Mouse (Mus musculus): ENCODE data around the gene Smco4.

The Smco4 gene

GRCm38 (mm10) chr9:15507431-15507875 lies 14.2 kb downstream of the Smco4 start:
- no peak for DNase-seq (ENCODE audit: low spot score)

GRCm38 (mm10) chr9:15509363-15509762 lies 16.1 kb downstream of the Smco4 start:
- DNase-seq (ENCODE audit: low spot score) = no peak

DNA sequence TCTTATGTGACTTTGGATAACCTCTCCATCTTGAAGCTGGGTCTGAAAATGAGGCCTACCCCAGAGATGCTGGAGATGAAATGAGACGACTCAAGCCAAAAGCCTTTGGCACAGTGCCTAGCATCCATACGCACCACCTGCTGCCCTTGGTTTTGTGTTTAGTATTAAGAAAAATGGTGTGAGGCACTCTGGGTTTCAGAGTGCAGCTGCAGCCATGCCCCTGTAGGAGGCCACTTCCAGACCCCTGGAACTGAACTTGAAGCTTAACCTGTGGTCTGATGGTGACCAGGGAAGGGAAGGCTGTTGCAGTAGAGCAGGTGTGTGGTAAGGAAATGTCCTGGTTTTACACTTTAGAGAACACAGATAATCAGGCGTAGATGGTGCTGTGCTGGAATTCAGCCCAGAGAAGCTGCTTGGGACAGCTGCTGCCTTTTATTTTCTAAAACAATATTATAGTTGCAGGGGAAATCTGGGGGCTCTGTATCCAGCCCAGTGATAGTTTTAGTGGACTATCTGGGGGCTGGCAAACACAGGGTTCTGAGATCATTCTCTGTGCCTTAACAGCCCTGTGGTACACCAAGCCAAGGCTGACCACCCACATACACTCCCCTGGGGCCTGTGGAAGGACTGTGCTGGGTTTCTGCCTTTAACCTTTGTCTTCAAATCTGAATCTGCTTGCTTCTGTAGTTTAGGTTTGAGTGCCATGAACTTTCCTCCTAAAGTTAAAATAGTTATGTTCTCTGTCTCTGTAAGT lies 17.5 kb downstream of the Smco4 start:
- DNase-seq (ENCODE audit: low spot score) = no peak

DNA sequence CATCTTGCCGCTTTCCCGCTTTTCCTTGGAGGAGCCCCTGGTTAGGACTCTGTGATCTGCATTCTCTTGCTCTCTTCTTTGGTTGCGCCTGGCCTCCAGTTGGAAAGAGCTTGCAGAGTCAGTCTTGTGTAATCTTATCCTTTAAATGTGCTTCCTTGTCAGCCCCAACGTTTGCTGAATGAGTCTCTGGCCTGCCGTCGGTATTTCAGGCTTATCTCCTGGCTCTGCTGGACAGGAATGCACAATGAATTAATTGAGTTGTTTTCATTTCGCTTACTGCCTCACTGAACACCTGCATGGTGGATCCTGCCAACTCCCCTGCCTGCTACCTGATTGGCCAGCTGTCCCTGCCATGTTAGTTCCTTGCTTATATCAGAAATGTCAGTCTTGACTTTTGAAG lies 19.7 kb downstream of the Smco4 start:
- no peak for DNase-seq (ENCODE audit: low spot score)

DNA sequence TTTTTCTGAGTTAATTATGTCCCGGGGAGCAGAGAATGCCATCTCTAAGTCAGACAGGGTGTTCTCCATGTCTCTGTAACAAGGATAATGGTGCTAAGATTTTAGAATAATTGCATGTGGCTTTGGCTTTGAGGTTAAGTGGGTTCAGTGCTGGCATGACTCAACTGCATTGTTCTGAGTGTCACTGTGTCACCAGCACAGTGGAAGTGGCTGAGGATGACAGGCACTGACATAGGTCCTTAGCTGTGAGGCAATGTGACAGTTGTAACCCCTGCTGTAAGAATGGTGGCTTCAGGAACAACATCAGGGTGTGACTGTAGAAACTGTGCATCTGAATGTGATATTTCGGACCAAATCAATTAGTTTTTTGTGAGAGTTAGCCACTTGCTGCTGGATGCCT lies 22.8 kb downstream of the Smco4 start:
- DNase-seq (ENCODE audit: low spot score) = no peak

DNA sequence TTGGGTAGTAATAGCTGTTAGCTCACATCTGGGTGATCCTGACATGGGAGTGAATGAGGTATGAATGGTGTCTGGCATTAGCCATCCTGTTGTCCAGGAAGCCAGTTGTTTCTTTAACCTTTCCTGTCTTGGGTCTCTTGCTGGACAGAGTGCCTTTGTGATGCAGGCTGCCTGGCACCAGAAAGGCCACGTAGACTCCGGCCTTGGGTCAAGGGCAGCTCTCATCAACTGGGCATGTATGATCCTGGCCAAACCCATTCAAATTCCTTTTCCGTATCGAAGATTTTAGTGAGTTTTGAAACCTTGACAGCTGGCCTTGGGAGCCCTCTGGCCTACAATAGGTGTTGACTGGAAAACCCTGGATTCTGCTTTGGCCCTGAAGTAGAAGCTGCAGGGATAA lies 24.7 kb downstream of the Smco4 start:
- no peak for DNase-seq (ENCODE audit: low spot score)

DNA sequence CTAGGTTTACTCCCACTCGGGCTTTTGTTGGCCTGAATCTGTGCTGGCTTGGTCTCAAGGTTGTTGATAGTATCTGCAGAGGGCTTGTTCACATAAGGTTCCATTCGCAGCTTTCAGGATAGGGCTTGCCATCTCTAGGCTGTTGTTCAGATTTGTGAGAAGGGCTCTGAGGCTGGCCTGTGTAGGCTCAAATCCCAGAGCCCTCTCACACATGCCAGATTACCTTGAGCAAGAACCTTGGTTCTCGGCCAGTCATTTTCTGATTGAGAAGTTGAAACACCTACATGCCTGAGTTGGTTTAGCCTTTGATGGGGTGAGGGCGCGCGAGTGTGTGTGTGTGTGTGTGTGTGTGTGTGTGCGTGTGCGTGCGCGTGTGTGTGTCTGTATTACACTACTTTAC lies 29.1 kb downstream of the Smco4 start:
- peak; percentile 37 for DNase-seq (ENCODE audit: low spot score)

- no peak for DNase-seq (ENCODE audit: low spot score)
Measured at GRCm38 (mm10) chr9:15522887-15523286, 29.7 kb downstream of the Smco4 start.

- no peak for DNase-seq (ENCODE audit: low spot score)
Measured at GRCm38 (mm10) chr9:15523646-15524045, 30.4 kb downstream of the Smco4 start.

GRCm38 (mm10) chr9:15525246-15525645 lies 32.0 kb downstream of the Smco4 start:
- no peak for DNase-seq (ENCODE audit: low spot score)

GRCm38 (mm10) chr9:15526539-15526938 lies 33.3 kb downstream of the Smco4 start:
- no peak for DNase-seq (ENCODE audit: low spot score)

DNA sequence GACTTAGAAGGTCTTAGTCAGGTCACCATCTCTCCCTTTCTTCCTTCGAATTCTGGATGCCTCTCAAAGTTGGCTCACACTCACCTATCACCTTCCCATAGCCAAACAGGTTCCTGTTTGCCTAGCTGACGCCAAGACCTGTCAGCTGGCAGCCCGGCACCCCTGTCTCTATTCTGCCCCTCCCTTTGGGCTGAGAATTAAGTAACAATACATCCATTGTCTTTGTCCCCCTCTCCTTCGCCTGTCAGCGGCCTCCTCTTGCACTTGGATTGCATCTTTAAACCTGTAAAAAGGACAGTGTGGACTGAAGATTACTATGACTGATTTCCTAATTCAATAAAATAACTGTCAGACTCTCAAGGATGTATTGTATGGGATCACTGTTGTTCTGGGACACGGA lies 34.6 kb downstream of the Smco4 start:
- DNase-seq (ENCODE audit: low spot score) = no peak

DNA sequence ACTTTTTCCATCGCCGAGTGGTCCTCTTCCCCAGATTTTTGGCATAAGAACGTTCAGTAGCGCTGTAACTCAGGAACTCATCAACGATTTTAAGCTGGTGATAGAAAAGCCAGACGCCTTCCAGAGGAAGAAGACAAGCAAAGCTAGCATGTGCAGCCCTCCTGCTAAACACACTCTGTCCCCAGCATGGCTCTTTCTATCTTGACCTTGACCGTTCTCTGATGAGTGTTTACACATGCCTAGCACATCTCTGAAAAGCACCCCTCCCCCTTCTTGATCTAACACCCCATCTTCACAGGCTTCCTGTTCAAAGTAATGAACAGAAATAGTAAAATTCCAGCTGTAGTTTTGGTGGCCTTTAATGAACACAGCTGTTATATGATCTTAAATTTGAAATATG lies 35.1 kb downstream of the Smco4 start:
- no peak for DNase-seq (ENCODE audit: low spot score)

- DNase-seq (ENCODE audit: low spot score) = peak; percentile 35
Measured at GRCm38 (mm10) chr9:15529275-15529964, 36.2 kb downstream of the Smco4 start.

- no peak for DNase-seq (ENCODE audit: low spot score)
Measured at GRCm38 (mm10) chr9:15529965-15530320, 36.7 kb downstream of the Smco4 start.

DNA sequence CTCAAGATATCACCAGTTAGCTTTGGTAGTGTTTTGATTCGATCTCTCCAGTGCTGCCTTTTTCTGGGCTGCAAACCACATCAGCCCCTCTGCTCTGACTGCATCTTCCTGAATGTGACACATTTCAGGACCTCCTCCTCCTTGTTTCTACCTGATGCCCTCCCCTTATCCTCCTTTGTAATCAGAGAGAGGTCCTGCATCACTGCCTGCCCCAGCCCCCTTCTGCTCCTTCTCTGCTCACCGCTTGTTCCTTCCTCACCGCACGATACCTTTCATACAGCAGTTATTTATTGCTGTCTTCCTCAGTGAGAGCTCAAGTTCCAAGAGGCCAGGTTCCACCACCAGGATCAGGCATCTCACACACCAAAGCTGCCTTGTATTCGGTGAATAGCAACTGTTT lies 38.0 kb downstream of the Smco4 start:
- DNase-seq (ENCODE audit: low spot score) = no peak

GRCm38 (mm10) chr9:15533336-15534070 lies 40.3 kb downstream of the Smco4 start:
- no peak for DNase-seq (ENCODE audit: low spot score)

DNA sequence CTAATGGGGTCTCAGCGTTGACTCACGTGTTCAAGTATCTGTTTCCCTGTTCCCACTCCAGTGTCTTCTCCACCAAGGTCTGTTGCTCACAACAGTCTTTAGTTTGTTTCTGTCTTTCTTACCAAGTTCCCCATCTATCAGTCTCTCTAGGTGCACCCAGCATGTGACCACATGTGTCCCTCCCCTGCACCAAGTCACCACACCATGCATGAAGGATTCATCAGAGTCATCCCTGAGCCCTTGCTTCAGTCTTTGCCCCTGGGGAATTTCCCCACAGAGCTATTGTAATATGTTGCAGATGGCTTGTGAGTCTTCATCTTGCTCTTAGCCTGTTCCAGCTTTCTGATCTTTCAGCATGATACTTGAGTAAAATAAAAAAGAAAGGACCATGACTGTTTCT lies 40.9 kb downstream of the Smco4 start:
- DNase-seq (ENCODE audit: low spot score) = no peak

DNA sequence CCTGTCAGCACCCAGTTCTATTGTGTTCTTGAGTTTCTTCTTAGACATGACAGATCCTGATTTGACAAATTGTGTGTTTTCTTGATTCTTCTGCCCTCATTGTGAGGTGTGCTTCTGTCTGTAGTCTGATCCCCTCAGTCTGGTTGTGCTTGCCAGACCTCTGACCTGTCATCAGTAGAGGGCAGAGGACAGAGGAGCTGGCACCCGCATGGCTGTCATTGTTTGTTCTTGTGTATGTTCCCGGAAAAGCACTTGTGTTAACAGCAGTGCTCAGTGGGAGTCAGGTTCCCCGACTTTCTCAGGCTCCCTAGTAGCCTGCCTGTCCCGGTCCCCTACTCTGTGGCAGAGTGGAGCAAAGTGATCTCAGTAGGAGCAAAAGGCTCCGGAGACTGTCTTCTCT lies 42.2 kb downstream of the Smco4 start:
- no peak for DNase-seq (ENCODE audit: low spot score)

DNA sequence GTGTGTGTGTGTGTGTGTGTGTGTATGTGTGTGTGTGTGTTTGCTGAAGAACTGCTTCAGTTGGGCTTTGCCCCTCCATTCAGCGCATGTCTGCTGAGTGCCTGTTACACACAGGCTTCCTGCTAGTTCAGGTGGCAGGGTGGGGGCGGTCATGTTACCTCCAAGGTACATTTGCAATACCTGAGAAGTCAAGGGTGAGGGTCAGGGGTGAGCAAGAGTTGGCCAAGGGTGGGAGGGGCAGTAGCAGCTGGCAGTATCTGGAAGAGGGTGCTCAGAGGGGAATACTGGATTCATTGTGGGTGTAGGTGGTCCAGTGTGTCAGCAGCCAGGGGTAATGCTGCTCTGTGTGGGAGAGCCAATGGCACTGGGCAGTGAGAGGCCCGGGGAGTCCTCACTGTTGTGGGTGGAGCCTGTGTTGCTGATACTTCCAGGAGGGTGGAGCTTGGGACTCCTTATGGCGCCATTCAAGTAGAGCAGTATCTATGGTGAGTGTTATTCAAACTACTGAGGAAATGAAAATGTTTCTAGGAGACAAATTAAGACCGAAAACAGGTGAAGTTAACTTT lies 43.7 kb downstream of the Smco4 start:
- no peak for DNase-seq (ENCODE audit: low spot score)

DNA sequence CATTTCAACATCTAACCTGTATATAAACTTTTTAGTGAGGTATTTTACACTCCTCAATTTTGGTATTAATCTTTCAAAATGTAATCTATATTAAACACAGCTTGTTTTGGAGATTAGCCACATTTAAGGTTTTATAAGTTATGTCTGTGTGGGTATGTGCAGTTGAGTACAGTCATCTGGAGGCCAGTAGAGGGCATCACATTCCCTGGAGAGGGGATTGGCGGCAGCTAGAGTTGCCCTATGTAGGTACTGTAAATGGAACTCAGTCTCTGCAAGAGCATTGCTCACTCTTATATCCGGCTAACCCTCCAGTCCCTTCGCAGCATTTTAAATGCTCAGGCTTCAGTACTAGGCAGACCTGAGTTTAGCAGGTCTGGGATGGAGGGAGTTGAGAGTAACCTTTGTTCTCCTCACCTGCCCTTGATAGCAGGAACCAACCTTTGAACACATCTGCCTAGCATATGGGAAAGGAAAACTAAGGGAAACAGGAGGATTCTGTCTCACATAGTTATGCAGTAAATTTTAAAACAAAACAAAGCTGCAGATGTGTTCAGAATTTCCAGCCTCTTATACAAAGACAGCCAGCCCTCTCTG lies 44.3 kb downstream of the Smco4 start:
- no peak for DNase-seq (ENCODE audit: low spot score)

DNA sequence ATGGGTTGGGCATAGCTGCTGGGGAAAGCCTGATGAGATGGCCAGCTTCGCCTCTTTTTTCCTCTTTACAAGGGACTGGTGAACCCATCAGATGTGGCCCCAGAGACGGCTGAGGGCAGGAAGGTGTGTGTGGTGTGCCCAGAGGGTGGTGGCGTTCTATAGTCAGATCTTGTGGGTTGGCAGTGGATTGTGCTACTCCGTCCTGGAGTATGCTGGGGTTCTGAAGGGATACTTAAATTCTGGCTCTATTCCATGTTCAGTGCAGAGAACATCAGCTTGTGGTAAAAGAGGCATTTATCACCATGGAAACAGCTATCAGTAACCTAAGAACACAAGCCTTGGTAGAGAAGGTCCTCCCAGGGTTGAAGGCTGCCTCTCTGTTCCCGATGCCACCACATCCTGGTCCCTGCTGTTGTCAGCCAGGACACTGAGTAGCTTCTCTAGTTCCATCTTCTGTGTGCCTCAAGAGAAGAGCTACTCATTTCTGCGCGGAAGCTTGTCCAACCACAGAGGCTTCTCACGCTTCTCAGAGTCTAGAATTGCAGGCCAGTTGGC lies 45.8 kb downstream of the Smco4 start:
- no peak for DNase-seq (ENCODE audit: low spot score)

All from ovary, postnatal 14 days (tissue).